Mouse (Mus musculus): ENCODE data around the gene Cmss1. TPM values are rescaled to one million over a fixed set of nuclear protein-coding genes. Genes with fewer than 3 reads are reported as not detected.

Gene Cmss1
- polyA plus RNA-seq, 1 experiment from 2014 or later: 36.9 TPM

- no peak overlapping the region for H3K4me3 ChIP-seq (replicated peaks)
- no peak overlapping the region for H3K9ac ChIP-seq
- H3K27me3 ChIP-seq: no peaks in the 10 kb centered on the region
Measured at GRCm38 (mm10) chr16:57353166-57353721, 253.4 kb downstream of the Cmss1 start.

GRCm38 (mm10) chr16:57352751-57353150 is 253.9 kb downstream of the Cmss1 start, which contains the start of gene Filip1l:
Gene Filip1l, plus strand, starts transcription at chr16:57353093.
- ATAC-seq (ENCODE audit: low read depth) (no peak), DNase-seq (no peak)
- no peak within 1 kb of the TSS for H3K27ac ChIP-seq
- no peaks in the 10 kb centered on the region for H3K36me3 ChIP-seq
- no peaks in the 10 kb centered on the region for H3K9me3 ChIP-seq (replicated peaks)
- H3K4me1 ChIP-seq (replicated peaks): no peaks in the 10 kb centered on the region
- 86% methylated on average over 6 of the region's 6 CpGs for WGBS (ENCODE audit: insufficient replicate concordance)
- no peak within 1 kb of the TSS for H3K9ac ChIP-seq
- no peak within 1 kb of the TSS for H3K4me2 ChIP-seq
- H3K27me3 ChIP-seq: no peaks in the 10 kb centered on the region
- no peak within 1 kb of the TSS for H3K4me3 ChIP-seq (replicated peaks)

More at GRCm38 (mm10) chr16:57353166-57353721, 253.4 kb downstream of the Cmss1 start:
- no peak overlapping the region for H3K27ac ChIP-seq
- H3K9me3 ChIP-seq (replicated peaks): no peaks in the 10 kb centered on the region
- H3K36me3 ChIP-seq: no peaks in the 10 kb centered on the region
- H3K4me1 ChIP-seq (replicated peaks): no peaks in the 10 kb centered on the region
- H3K4me2 ChIP-seq: no peak overlapping the region
- no peak for ATAC-seq (ENCODE audit: low read depth)
- no peak for DNase-seq
- WGBS (ENCODE audit: insufficient replicate concordance): 81% methylated on average over 11 of the region's 11 CpGs

GRCm38 (mm10) chr16:57349689-57350088 is 257.0 kb downstream of the Cmss1 start:
- no peaks in the 10 kb centered on the region for H3K9me3 ChIP-seq (replicated peaks)
- H3K36me3 ChIP-seq: no peaks in the 10 kb centered on the region
- no peaks in the 10 kb centered on the region for H3K4me1 ChIP-seq (replicated peaks)
- H3K27ac ChIP-seq: no peak overlapping the region
- no peaks in the 10 kb centered on the region for H3K27me3 ChIP-seq
- H3K4me3 ChIP-seq (replicated peaks): no peak overlapping the region
- 31% methylated on average over 3 of the region's 3 CpGs for WGBS (ENCODE audit: insufficient replicate concordance)
- H3K9ac ChIP-seq: no peak overlapping the region
- no peak overlapping the region for H3K4me2 ChIP-seq
- ATAC-seq (ENCODE audit: low read depth): no peak
- DNase-seq: no peak

GRCm38 (mm10) chr16:57349039-57349438 is 257.6 kb downstream of the Cmss1 start:
- ATAC-seq (ENCODE audit: low read depth) (no peak), DNase-seq (no peak)
- Histone ChIP-seq H3K4me2 (no peak overlapping the region), H3K4me3 (replicated peaks) (no peak overlapping the region), H3K36me3 (no peaks in the 10 kb centered on the region), H3K27ac (no peak overlapping the region), H3K4me1 (replicated peaks) (no peaks in the 10 kb centered on the region), H3K9me3 (replicated peaks) (no peaks in the 10 kb centered on the region), H3K9ac (no peak overlapping the region), H3K27me3 (no peaks in the 10 kb centered on the region)
- 69% methylated on average over 3 of the region's 3 CpGs for WGBS (ENCODE audit: insufficient replicate concordance)

GRCm38 (mm10) chr16:57346258-57346657 is 260.4 kb downstream of the Cmss1 start:
- Histone ChIP-seq H3K36me3 (no peaks in the 10 kb centered on the region), H3K4me1 (replicated peaks) (no peaks in the 10 kb centered on the region), H3K27ac (no peak overlapping the region), H3K9ac (no peak overlapping the region), H3K9me3 (replicated peaks) (no peaks in the 10 kb centered on the region), H3K4me2 (no peak overlapping the region), H3K4me3 (replicated peaks) (no peak overlapping the region), H3K27me3 (no peaks in the 10 kb centered on the region)
- no peak for ATAC-seq (ENCODE audit: low read depth)
- DNase-seq: no peak
- WGBS (ENCODE audit: insufficient replicate concordance): 71% methylated on average over 3 of the region's 3 CpGs

GRCm38 (mm10) chr16:57340613-57340898 is 266.1 kb downstream of the Cmss1 start:
- no peak for DNase-seq
- no peak for ATAC-seq (ENCODE audit: low read depth)
- no peak overlapping the region for H3K27ac ChIP-seq
- 61% methylated on average over 5 of the region's 5 CpGs for WGBS (ENCODE audit: insufficient replicate concordance)
- H3K9ac ChIP-seq: no peak overlapping the region
- no peaks in the 10 kb centered on the region for H3K9me3 ChIP-seq (replicated peaks)
- no peaks in the 10 kb centered on the region for H3K27me3 ChIP-seq
- H3K4me1 ChIP-seq (replicated peaks): no peaks in the 10 kb centered on the region
- H3K36me3 ChIP-seq: no peaks in the 10 kb centered on the region
- H3K4me2 ChIP-seq: no peak overlapping the region
- no peak overlapping the region for H3K4me3 ChIP-seq (replicated peaks)

- 74% methylated on average over 8 of the region's 8 CpGs for WGBS (ENCODE audit: insufficient replicate concordance)
Measured at GRCm38 (mm10) chr16:57339765-57340612, 266.7 kb downstream of the Cmss1 start.

GRCm38 (mm10) chr16:57336770-57337423 is 269.8 kb downstream of the Cmss1 start:
- no peaks in the 10 kb centered on the region for H3K36me3 ChIP-seq
- H3K4me3 ChIP-seq (replicated peaks): no peak overlapping the region
- DNase-seq (no peak), ATAC-seq (ENCODE audit: low read depth) (no peak)
- 51% methylated on average over 11 of the region's 11 CpGs for WGBS (ENCODE audit: insufficient replicate concordance)
- no peaks in the 10 kb centered on the region for H3K27me3 ChIP-seq
- H3K4me2 ChIP-seq: no peak overlapping the region
- H3K27ac ChIP-seq: no peak overlapping the region
- no peaks in the 10 kb centered on the region for H3K9me3 ChIP-seq (replicated peaks)
- no peak overlapping the region for H3K9ac ChIP-seq
- no peaks in the 10 kb centered on the region for H3K4me1 ChIP-seq (replicated peaks)

More at GRCm38 (mm10) chr16:57339765-57340612, 266.7 kb downstream of the Cmss1 start:
- no peak overlapping the region for H3K9ac ChIP-seq
- H3K9me3 ChIP-seq (replicated peaks): no peaks in the 10 kb centered on the region
- no peaks in the 10 kb centered on the region for H3K4me1 ChIP-seq (replicated peaks)
- ATAC-seq (ENCODE audit: low read depth): no peak
- no peak overlapping the region for H3K4me2 ChIP-seq
- H3K36me3 ChIP-seq: no peaks in the 10 kb centered on the region
- H3K27ac ChIP-seq: no peak overlapping the region
- no peaks in the 10 kb centered on the region for H3K27me3 ChIP-seq
- H3K4me3 ChIP-seq (replicated peaks): no peak overlapping the region
- no peak for DNase-seq

GRCm38 (mm10) chr16:57332301-57332700 is 274.4 kb downstream of the Cmss1 start:
- no peak overlapping the region for H3K9ac ChIP-seq
- no peaks in the 10 kb centered on the region for H3K9me3 ChIP-seq (replicated peaks)
- H3K4me3 ChIP-seq (replicated peaks): no peak overlapping the region
- no peak for ATAC-seq (ENCODE audit: low read depth)
- H3K27ac ChIP-seq: no peak overlapping the region
- no peaks in the 10 kb centered on the region for H3K4me1 ChIP-seq (replicated peaks)
- DNase-seq: no peak
- no peaks in the 10 kb centered on the region for H3K36me3 ChIP-seq
- H3K4me2 ChIP-seq: no peak overlapping the region
- H3K27me3 ChIP-seq: no peaks in the 10 kb centered on the region
- WGBS (ENCODE audit: insufficient replicate concordance): 69% methylated on average over 7 of the region's 7 CpGs

- Histone ChIP-seq H3K9me3 (replicated peaks) (no peaks in the 10 kb centered on the region), H3K36me3 (no peaks in the 10 kb centered on the region), H3K27ac (no peak overlapping the region), H3K9ac (no peak overlapping the region), H3K4me2 (no peak overlapping the region), H3K27me3 (no peaks in the 10 kb centered on the region), H3K4me1 (replicated peaks) (no peaks in the 10 kb centered on the region), H3K4me3 (replicated peaks) (no peak overlapping the region)
- no peak for ATAC-seq (ENCODE audit: low read depth)
- no peak for DNase-seq
- 67% methylated on average over 2 of the region's 2 CpGs for WGBS (ENCODE audit: insufficient replicate concordance)
Measured at GRCm38 (mm10) chr16:57330111-57330510, 276.6 kb downstream of the Cmss1 start.

- Histone ChIP-seq H3K4me1 (replicated peaks) (no peaks in the 10 kb centered on the region), H3K4me3 (replicated peaks) (no peak overlapping the region), H3K27ac (no peak overlapping the region), H3K36me3 (no peaks in the 10 kb centered on the region), H3K9me3 (replicated peaks) (no peaks in the 10 kb centered on the region), H3K9ac (no peak overlapping the region), H3K27me3 (no peaks in the 10 kb centered on the region), H3K4me2 (no peak overlapping the region)
- ATAC-seq (ENCODE audit: low read depth): no peak
- 70% methylated on average over 8 of the region's 8 CpGs for WGBS (ENCODE audit: insufficient replicate concordance)
- DNase-seq: no peak
Measured at GRCm38 (mm10) chr16:57329028-57329427, 277.6 kb downstream of the Cmss1 start.
